Comparison of ENCODE assay signal across 29 mouse cellular contexts in genomic region chr5:4259260-4259659, GRCm38 (mm10).
"Had no signal": no experiment of that assay in that cellular context is flagged by ENCODE, and none has a peak within 500 bp of the region (broad histone marks: within the 10 kb centered on the region; RNA-seq: fewer than 3 reads in every experiment).

No protein-coding gene starts in this region.

- H3K4me2 ChIP-seq: embryonic facial prominence, embryonic 12.5 days; embryonic facial prominence, embryonic 13.5 days; embryonic facial prominence, embryonic 15.5 days; forebrain, embryonic 12.5 days; forebrain, embryonic 13.5 days; forebrain, embryonic 15.5 days had no signal

- DNase-seq: cerebellum, adult 2 months; cerebellum, adult 8-10 months; cerebellum, adult 9-10 months; cerebellum, adult 9-11 months; cerebellum, postnatal 10 days; cerebellum, postnatal 14 days; cerebellum, postnatal 25 days; cerebellum, postnatal 36 days; embryo, embryonic 11 days; forebrain, postnatal 0 days; gastrocnemius, adult 2 months; gastrocnemius, postnatal 10 days; gastrocnemius, postnatal 14 days; gastrocnemius, postnatal 25 days; gastrocnemius, postnatal 36 days; heart, adult 11 months; heart, adult 18-20 months; heart, adult 2 months had no signal

- H3K27ac ChIP-seq: embryonic facial prominence, embryonic 10.5 days; embryonic facial prominence, embryonic 12.5 days; embryonic facial prominence, embryonic 13.5 days; embryonic facial prominence, embryonic 15.5 days; forebrain, embryonic 10.5 days; forebrain, embryonic 12.5 days; forebrain, embryonic 13.5 days; forebrain, embryonic 15.5 days; gastrocnemius, adult 2 months; heart, adult 2 months had no signal

- H3K36me3 ChIP-seq: embryonic facial prominence, embryonic 10.5 days; embryonic facial prominence, embryonic 12.5 days; embryonic facial prominence, embryonic 13.5 days; embryonic facial prominence, embryonic 15.5 days; forebrain, embryonic 10.5 days; forebrain, embryonic 12.5 days; forebrain, embryonic 15.5 days had no signal

- H3K27me3 ChIP-seq: embryonic facial prominence, embryonic 12.5 days; embryonic facial prominence, embryonic 13.5 days; embryonic facial prominence, embryonic 15.5 days; forebrain, embryonic 12.5 days; forebrain, embryonic 13.5 days; forebrain, embryonic 15.5 days had no signal

- H3K4me3 ChIP-seq: embryonic facial prominence, embryonic 10.5 days; embryonic facial prominence, embryonic 12.5 days; embryonic facial prominence, embryonic 13.5 days; embryonic facial prominence, embryonic 15.5 days; erythroblast, embryonic 14.5 days; forebrain, embryonic 10.5 days; forebrain, embryonic 12.5 days; forebrain, embryonic 13.5 days; forebrain, embryonic 15.5 days; gastrocnemius, adult 2 months; heart, adult 2 months had no signal

- H3K9ac ChIP-seq: embryonic facial prominence, embryonic 12.5 days; embryonic facial prominence, embryonic 13.5 days; embryonic facial prominence, embryonic 15.5 days; forebrain, embryonic 12.5 days; forebrain, embryonic 13.5 days; forebrain, embryonic 15.5 days; forebrain, postnatal 0 days had no signal

- ATAC-seq: forebrain, embryonic 13.5 days; forebrain, embryonic 14.5 days; forebrain, embryonic 15.5 days; forebrain, embryonic 16.5 days; forebrain, postnatal 0 days had no signal

- H3K9me3 ChIP-seq: embryonic facial prominence, embryonic 10.5 days; embryonic facial prominence, embryonic 12.5 days; embryonic facial prominence, embryonic 13.5 days; embryonic facial prominence, embryonic 15.5 days; forebrain, embryonic 10.5 days; forebrain, embryonic 12.5 days; forebrain, embryonic 13.5 days; forebrain, embryonic 15.5 days had no signal

- H3K4me1 ChIP-seq: embryonic facial prominence, embryonic 12.5 days; embryonic facial prominence, embryonic 15.5 days; forebrain, embryonic 10.5 days; forebrain, embryonic 12.5 days; forebrain, embryonic 13.5 days; forebrain, embryonic 15.5 days had no signal
